Mouse (Mus musculus) liver, adult 2 months (tissue): ENCODE data around the gene Mrps18b.

Source experiments
- CTCF ChIP-seq: fragments of 200-500 bp; IDR thresholded peaks from 2 replicates; pipeline ENCODE4 v1.5.1; 2011; ENCODE audit warnings: low read depth, low read length, control low read depth
- POLR2A ChIP-seq: fragments of 200-500 bp; IDR thresholded peaks from 2 replicates; pipeline ENCODE4 v1.6.1; 2011; ENCODE audit warnings: low read length, control low read depth; ENCODE audit not compliant: insufficient read depth; ENCODE audit errors: extremely low read depth

DNA sequence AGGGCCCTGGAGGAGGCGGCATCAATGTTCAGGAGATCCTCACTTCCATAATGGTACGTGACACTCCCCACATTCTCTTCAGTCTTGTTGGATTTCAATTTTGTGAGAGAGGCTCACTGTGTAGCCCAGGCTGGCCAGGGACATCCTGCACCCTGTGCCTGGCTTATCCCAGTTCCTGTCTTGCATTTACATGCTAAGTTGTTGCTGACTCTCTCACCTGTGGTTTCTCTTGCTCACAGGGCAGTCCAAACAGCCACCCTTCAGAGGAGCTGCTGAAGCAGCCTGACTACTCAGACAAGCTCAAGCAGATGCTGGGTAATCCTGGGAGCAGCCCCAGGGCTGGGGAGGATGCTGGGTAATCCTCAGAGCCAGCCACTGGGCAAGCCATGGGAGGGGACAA lies 13.3 kb upstream of the Mrps18b start:
- TF ChIP-seq CTCF = no peak
- no peak for TF ChIP-seq POLR2A
